Mouse (Mus musculus): Measurements from ENCODE around the gene Ankrd11.
"Not testable (repeated sequence)": the region's sequence is repeated elsewhere in the genome, so short reads cannot be mapped to it uniquely, and the experiment has no call there.

The Ankrd11 gene

DNA sequence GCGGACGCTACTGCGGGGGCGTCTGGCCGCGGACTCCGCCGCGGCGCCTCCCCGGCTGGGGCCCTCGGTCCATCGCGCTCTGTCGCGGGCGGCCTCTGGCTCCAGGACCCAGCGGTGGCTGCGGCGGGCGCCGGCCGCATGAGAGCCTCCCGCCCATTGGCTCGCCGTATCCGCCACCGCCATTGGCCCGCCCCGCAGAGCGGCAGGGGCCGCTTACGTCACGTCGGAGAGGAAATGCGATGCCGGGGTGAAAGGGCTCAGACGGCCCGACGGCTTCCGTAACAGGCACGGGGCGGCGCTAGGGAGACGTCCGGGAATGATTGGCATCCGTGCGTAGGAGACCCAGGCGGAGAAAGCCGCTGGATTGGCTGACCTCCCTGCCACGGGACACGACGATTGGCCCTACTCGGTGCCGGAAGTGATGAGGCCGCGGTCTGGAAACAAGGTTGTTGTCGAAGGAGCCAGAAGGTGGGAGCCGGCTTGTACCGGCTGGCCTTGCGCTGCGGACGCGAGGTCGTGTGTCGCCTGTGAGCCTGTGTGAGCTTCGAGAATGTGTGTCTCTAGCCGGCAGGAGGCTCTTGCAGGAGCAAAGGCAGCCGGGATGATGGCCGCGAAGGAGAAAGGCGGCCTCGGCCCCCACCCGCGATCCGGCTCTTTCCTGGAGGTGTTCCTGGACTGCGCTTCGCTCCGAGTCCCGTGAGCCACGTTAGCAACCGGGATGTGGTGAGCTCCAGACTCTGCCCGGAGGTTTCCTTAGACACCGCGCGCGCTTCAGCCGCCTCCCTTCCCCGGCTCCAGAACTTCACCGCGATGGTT lies at the start of gene Ankrd11:
Ankrd11 (minus strand) TSS at position 120 of the 816 bp plus-strand sequence.
- peak; percentile 98 for ATAC-seq (ENCODE audit: insufficient number of reproducible peaks, low FRiP score, low TSS enrichment)

DNA sequence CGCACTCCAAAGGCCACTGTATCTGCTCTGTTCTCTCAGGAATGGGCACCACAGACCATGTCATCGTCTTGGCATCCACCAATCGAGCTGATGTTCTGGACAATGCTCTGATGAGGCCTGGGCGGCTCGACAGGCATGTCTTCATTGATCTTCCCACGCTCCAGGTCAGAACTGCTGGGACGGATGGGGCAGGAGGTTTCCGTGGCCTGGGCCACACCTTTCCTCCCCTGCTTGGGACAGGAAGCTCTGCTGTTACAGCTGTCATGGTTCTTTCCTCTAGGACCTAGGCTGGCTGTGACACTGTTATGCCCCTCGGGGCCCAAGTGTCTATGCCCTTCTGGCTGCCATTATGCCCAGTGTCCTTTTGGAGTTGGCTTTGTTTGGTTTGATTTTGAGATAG lies 45.2 kb upstream of the Ankrd11 start:
- ATAC-seq (ENCODE audit: insufficient number of reproducible peaks, low FRiP score, low TSS enrichment) = no peak

DNA sequence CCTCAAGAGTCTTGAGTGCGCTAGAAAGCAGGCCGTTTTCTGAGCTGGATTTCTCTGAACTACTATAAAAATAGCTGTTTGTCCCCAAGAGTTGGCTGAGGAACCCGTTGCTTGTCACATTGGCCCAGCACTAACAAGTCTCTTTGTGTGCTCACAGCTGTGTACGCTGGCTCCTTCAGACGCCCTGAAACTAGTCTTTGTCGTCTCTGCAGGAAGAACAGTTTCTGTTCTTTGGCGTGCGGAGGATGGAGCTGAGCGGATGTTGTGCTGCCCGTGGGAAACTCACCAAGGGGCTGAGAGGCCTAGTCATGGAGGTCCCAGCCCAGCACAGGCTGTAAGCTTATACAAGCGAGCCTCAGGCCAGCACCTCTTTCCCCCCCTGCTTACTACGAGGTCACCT lies 41.5 kb upstream of the Ankrd11 start:
- ATAC-seq (ENCODE audit: insufficient number of reproducible peaks, low FRiP score, low TSS enrichment) = no peak

DNA sequence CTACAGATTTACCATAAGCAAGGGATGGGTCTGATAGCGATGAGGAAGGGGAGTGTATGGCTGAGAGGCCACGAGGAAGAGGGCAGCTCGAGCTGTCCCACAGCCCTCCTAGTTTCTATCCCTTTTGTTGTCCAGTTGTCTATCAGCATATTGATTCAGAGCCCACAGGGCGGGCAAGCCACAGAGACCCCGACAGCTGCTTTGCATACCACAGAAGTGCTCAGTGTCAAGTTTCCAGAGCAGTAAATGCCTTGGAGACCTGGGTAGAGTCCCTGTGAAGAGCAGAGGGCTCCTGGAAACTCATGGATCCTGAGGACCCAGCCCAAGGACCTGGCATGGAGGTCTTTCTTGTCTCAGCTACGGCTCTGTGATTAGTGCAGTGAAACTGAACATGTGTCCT lies 40.9 kb upstream of the Ankrd11 start:
- ATAC-seq (ENCODE audit: insufficient number of reproducible peaks, low FRiP score, low TSS enrichment) = no peak

DNA sequence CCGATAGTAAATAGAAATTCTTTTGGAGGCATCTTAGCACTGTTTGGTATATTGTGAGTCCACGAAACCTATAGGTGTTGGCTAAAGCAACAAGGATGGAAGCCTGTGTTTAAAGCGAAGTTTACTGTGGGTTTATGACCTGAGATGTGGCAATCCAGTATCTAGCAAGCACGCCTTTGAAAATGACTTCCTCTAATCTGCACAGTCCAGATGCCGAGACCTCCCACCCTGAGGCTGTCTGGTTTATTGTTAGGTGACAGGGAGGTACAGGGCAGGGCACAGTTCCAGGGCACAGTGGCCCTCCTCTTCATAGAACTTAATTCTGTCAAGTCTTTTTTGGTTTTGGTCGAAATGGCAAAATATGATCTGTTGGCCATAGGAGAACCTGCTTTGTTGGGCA lies 35.1 kb upstream of the Ankrd11 start:
- ATAC-seq (ENCODE audit: insufficient number of reproducible peaks, low FRiP score, low TSS enrichment) = no peak

DNA sequence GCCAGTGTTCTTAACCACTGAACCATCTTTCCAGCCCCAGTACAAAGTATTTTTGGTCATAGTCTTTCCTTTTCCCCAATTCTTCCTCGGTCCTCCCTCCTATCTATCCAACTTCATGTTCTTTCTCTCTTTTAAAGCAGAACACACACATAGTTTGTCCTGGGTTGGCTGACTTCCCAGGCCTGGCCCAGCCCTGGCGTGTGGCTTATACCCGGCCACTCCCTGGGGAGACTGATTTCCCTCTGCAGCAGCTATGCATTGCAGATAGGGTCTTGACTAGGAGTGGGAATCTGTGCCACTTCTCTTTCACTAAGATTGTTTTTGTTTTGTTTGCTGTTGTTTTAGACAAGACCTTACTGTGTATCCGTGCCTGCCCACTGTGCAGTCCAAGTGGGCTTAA lies 29.1 kb upstream of the Ankrd11 start:
- ATAC-seq (ENCODE audit: insufficient number of reproducible peaks, low FRiP score, low TSS enrichment) = no peak

DNA sequence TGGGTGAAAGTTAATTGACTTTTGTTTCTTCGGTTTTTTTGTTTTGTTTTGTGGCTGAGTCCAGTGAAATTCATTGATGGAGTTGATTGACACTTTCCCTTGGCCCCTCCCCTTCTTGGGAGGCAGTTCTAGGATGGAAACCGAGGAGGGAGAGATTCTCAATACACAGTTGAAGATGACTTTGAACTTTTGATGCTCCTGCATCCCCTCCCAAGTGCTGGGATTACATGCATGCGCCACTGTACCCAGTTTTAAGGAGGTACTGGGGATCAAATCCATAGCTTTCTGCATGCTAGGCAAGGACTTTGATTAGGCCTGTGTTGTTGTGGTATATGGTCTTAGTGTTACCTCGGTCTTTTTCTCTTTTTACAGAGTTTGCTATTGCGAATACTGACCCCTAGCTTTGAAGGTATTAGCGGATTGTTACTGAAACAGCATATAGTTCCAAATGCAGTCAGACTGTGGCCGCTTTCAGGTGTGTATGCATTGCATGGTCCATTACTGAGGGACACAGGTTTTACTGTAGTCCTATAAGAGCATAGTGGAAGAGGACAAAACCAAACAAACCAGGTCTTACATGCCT lies 24.1 kb upstream of the Ankrd11 start:
- ATAC-seq (ENCODE audit: insufficient number of reproducible peaks, low FRiP score, low TSS enrichment) = no peak

DNA sequence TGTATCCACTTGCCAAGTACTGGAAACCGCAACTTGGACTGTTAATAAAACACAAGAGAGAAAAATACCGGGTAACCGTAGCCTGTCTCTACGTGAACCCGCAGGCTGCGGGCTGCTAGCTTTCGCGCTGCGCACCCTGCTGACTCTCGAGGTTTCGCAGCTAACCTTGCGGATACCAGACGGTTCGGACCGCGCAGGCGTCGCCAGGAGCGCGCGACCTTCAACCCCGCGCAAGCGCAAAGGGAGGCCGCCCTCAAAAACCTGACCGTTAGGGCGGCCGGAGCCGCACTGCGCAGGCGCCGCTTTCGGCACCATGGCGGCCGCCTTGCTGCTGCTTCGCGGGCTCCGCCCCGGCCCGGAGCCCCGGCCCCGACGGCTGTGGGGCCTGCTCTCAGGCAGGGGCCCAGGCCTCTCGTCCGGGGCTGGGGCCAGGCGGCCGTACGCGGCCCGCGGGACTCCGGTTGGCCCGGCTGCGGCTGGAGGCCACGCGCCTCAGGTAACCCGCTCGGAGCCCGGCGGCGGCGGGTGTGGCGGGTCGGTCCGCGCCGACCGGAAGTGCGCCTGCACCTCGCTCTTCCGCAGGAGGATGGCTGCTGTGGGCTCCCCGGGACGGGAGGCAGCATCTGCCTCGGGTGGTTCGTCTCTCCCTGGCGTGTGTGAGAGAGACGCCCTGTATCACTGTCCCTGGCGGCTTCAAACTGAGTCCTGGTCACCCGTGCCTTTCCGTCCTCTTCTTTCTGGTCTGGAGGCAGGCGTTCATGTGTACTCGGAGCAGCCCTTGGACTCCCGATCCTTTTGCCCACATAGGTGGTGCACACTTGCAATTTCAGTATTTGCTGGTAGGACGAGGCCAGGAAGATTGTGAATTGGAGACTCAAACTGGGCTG lies 23.4 kb upstream of the Ankrd11 start:
- ATAC-seq (ENCODE audit: insufficient number of reproducible peaks, low FRiP score, low TSS enrichment) = peak; percentile 93

DNA sequence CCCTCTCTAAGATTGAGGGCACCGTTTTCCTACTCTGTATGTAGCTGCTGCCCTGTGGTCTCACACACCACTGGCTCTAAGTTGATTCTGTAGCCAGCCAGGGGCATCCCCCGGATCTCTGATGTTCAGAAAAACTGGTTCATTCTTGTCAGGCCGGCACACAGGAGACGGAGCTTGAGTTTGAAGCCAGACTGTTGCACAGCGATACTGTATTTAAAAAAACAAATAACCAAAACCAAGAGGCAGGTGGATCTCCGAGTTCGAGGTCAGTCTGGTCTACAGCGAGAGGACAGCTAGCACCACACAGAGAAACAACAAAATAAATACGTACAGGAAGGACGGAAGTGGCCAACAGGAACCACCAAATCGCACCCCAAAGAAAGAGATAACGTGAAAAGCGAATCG lies 22.7 kb upstream of the Ankrd11 start:
- ATAC-seq (ENCODE audit: insufficient number of reproducible peaks, low FRiP score, low TSS enrichment) = no peak

DNA sequence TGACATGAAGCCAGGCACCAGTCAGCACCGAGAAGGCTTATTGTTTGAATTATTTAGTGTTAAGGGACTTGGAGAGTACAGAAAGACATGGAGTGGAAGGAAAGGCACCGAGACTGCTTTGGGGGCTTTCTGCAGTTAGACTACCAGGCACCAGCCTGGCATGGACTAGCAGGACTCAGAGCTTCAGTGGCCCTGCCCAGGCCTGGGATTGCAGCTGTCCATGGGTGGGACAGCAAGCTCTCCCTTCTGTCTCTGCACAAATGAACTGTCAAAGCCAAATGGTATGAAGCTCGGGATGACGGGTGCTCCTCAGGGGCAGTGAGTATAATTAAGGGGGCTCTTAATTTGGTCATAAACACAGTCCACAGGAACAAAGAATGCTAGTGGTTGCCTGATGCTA lies 22.0 kb upstream of the Ankrd11 start:
- no peak for ATAC-seq (ENCODE audit: insufficient number of reproducible peaks, low FRiP score, low TSS enrichment)

DNA sequence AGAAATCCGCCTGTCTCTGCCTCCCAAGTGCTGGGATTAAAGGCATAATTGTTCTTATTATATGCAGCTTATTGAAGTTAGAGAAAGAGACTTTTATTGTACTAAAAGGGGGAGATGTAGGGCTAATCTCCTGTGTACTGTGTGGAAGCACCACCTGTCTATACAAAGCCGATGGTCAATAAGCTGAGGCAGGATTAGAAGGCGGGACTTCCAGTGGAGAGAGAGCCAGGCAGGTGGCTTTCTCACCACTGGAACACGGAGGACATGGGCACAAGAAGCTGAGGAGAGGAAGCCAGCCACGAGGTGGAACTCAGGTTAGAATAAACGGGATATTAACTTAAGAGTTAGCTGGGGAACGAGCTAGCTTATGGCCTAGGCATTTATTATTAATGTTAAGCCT lies 20.6 kb upstream of the Ankrd11 start, which contains the start of gene Spg7:
Spg7 (plus strand) TSS at position 222 of the 400 bp plus-strand sequence.
- ATAC-seq (ENCODE audit: insufficient number of reproducible peaks, low FRiP score, low TSS enrichment) = no peak

DNA sequence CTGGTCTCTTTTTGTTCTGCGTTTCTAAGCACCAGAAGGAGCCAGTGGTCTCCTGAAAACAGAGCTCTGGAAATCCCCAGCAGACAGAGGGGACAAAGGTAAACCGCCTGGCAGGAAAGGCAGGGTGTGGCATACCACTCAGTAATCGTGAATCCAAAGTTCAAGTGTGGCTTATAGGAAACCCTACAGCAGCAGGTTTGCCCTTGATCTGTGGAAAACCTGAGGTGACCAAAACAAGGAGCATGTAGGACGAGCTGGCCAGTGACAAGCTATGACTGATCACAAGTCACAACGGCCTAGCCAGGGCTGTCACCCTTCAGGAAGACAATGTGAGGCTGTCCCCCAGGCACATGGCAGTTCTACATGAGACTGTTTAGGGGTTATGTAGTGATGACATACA lies 9.4 kb upstream of the Ankrd11 start:
- ATAC-seq (ENCODE audit: insufficient number of reproducible peaks, low FRiP score, low TSS enrichment) = no peak

DNA sequence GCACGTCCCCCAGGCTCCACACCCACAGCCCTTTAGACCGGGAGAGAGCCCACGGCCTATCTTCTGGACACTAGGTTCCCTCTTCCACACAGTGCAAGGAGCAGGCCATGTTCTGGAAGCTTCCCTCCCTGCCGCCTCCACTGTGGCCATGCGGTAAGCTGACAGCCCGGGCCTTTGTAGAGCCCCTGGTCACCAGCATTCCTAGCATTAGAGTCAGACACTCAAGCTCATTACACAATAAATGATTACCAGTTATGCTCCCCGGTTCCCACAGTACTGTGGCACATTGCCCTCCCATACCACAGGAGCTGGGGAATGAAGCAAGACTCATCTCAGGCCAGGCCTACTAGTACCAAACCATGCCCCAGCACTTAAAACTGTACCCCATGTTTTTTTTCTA lies 6.3 kb upstream of the Ankrd11 start:
- no peak for ATAC-seq (ENCODE audit: insufficient number of reproducible peaks, low FRiP score, low TSS enrichment)

DNA sequence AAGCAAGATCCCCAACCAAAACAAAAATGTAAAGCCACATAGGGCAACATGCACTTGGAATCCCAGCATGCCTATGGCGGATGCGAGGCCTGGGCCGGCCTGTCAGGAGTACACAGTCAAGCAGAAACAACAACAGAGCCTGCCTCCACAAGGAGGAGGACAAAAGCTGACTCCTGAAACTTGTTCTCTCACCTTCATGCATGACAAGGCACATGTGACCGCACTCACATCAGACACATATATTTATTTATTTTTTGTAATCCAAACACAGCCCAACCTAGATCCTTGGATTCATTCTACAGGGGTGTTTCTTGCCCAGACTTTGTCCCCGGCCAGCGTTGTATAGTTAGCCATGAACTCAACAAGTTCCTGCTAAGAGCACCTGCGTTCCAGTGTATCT lies 5.8 kb upstream of the Ankrd11 start:
- ATAC-seq (ENCODE audit: insufficient number of reproducible peaks, low FRiP score, low TSS enrichment) = no peak

DNA sequence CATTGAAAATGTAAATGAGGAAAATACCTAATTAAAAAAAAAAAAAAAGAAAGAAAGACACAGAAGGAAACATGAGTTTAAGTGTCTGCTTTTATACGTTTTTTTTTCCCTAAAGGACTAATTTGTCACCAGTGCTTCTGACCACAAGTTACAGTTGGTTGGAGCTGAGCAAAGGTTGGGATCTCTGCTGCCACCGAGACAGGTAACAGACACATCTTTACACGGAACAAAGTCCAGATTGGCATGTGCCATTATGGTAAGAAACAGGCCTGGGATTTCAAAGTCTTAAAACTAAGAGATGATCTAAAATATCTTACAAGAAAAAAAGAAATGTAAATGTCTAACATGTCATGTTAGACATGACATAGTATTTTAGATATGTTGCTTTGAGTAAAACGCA lies 4.6 kb upstream of the Ankrd11 start:
- no peak for ATAC-seq (ENCODE audit: insufficient number of reproducible peaks, low FRiP score, low TSS enrichment)

DNA sequence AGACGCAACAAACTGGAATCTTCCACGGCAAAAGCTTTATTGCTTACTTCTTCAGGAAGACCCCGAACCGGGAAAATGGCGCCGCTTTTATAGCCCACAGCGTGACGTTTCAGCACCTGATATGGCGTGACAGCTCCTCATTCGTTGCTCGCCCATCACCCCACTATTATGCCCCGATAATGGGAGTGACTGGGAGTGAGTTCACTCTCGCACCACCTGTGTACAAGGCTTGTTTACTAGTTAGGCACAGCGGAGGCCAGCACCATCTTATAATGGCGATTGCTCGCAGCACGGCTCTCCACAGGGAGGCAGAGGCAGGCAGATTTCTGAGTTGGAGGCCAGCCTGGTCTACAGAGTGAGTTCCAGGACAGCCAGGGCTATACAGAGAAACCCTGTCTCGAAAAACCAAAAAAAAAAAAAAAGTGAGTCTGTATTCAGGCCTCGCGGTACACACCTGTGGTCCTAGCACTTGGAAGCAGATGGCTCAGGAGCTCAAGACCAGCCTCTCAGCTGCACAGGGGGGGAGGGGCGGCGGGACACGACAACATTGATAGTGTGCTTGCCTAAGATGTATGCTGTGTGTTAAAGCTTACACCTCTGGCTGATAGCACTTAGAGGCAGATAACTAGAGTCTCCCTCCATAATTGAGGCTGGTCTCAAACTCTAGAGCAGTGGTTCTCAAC lies 2.8 kb upstream of the Ankrd11 start:
- ATAC-seq (ENCODE audit: insufficient number of reproducible peaks, low FRiP score, low TSS enrichment) = not testable (repeated sequence)

DNA sequence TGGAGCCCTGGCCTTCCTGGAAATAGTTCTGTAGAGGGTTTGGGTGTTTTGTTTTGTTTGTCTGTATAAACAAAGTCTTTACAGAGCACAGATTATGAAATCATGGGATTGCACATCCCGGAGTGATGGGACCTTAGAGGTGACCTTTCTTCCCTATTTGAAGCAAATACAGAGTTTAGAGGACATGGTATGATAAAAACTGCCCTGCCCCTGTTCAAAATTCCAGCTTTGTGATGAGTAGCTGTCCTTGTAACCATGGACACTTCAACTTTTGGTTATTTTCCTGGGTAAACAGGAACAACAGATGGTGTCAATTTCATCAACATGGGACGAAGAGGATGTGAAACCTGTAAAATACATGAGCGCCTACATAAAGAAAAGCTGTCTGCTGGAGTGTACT lies 1.9 kb upstream of the Ankrd11 start:
- no peak for ATAC-seq (ENCODE audit: insufficient number of reproducible peaks, low FRiP score, low TSS enrichment)

DNA sequence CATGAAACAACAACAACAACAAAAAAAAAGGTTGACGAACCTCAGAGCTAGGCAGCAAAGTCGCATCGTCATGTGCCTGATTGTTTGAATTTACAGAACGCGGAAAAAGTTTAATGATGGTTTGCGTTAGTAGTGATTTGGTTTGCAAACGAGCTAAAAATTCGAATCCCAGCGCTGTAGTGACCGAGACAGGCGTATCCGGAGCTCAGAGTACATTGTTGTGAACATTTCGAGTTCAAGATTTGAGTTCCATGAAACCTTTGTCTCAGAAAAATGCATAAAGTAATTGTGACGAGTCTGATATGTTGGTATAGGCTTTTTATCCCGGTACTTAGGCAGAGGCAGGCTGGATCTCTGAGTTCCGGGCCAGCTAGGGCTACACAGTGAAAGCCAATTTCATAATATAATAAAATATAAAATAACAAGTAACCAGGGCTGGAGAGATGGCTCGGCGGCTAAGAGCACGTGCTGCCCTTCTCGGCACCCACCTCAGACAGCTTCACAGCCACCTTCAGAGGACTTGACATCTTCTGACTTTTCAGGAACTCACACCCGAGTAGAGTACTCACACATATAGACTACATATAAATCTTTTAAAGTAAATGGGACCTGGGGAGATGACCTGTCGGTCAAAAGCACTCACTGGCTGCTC lies 1.0 kb upstream of the Ankrd11 start:
- ATAC-seq (ENCODE audit: insufficient number of reproducible peaks, low FRiP score, low TSS enrichment) = no peak

DNA sequence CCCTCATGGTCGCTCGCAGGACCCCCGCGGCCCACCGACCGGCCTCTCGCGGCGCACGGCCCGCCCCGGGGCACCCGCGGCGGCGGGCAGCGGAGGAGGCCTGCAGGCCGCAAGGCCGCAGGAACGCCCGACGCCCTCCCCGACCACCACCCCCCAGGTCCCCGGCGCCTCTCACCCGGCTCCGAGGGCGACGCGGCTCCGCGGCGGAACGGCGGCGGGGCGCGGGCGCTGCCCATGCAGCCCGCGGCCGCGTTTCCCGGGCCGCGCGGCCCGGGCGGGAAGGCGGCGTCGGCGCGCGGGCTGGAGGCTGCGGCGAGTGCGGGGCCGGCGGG lies 337 bp downstream of the Ankrd11 start:
- ATAC-seq (ENCODE audit: insufficient number of reproducible peaks, low FRiP score, low TSS enrichment) = peak; percentile 19; the same call in 1 of the 2 replicates
